ENCODE assay signal across 21 mouse cellular contexts in genomic region chr10:44646615-44647014, GRCm38 (mm10).
DNase-seq lines count a peak whose midpoint lies in the region; ATAC-seq and TF ChIP-seq lines count a peak whose summit lies in the region.
"Had no signal": no experiment of that assay in that cellular context is flagged by ENCODE, and none has a peak within 500 bp of the region (broad histone marks: within the 10 kb centered on the region; RNA-seq: fewer than 3 reads in every experiment).

No protein-coding gene starts in this region.

- H3K9me3 ChIP-seq in lung, embryonic 14.5 days (ENCODE audit: low read depth, low read length), result no peaks in the 10 kb centered on the region
- no peaks in the 10 kb centered on the region for H3K9me3 ChIP-seq in lung, embryonic 16.5 days (ENCODE audit: control insufficient read depth, low read length)
- no peaks in the 10 kb centered on the region for H3K9me3 ChIP-seq in lung, postnatal 0 days (ENCODE audit: low read length)
- H3K9me3 ChIP-seq in limb, embryonic 10.5 days (replicated peaks), result no peaks in the 10 kb centered on the region
- no peaks in the 10 kb centered on the region for H3K9me3 ChIP-seq in forebrain, embryonic 14.5 days (replicated peaks; ENCODE audit: control insufficient read depth, low read length)
- H3K9me3 ChIP-seq: embryonic facial prominence, embryonic 13.5 days; embryonic facial prominence, embryonic 15.5 days; forebrain, embryonic 10.5 days; forebrain, embryonic 12.5 days; forebrain, embryonic 15.5 days had no signal

- DNase-seq in lung, embryonic 14.5 days, result peak; percentile 7
- DNase-seq in lung, postnatal 14 days, result no peak
- DNase-seq in lung, postnatal 0 days (ENCODE audit: low spot score), result no peak
- no peak for DNase-seq in limb, embryonic 10.5 days (ENCODE audit: low spot score)
- DNase-seq in forebrain, embryonic 14.5 days (ENCODE audit: low spot score), result no peak
- DNase-seq: adrenal gland, adult 2 months; adrenal gland, postnatal 10 days; adrenal gland, postnatal 25 days; cerebellum, adult 11 months; cerebellum, adult 18-20 months; cerebellum, adult 8-10 months; cerebellum, adult 9-11 months; cerebellum, postnatal 14 days; cerebellum, postnatal 36 days had no signal

- peak overlapping the region; percentile 69 for H3K27ac ChIP-seq in lung, embryonic 14.5 days (ENCODE audit: low read depth)
- H3K27ac ChIP-seq in lung, embryonic 16.5 days (ENCODE audit: low read length), result no peak overlapping the region; the same call in 1 of the 2 replicates
- H3K27ac ChIP-seq in lung, postnatal 0 days (ENCODE audit: low read length), result no peak overlapping the region
- peak overlapping the region; percentile 53; the same call in 1 of the 2 replicates for H3K27ac ChIP-seq in limb, embryonic 10.5 days
- H3K27ac ChIP-seq in forebrain, embryonic 14.5 days (ENCODE audit: low read depth, low read length), result no peak overlapping the region
- H3K27ac ChIP-seq: embryonic facial prominence, embryonic 13.5 days; embryonic facial prominence, embryonic 15.5 days; forebrain, embryonic 10.5 days; forebrain, embryonic 12.5 days; forebrain, embryonic 15.5 days had no signal

- H3K4me2 ChIP-seq in lung, embryonic 14.5 days, result no peak overlapping the region
- H3K4me2 ChIP-seq in lung, embryonic 16.5 days (ENCODE audit: low read depth, low read length), result no peak overlapping the region
- H3K4me2 ChIP-seq in lung, postnatal 0 days (replicated peaks; ENCODE audit: low read depth, low read length), result no peak overlapping the region
- no peak overlapping the region for H3K4me2 ChIP-seq in forebrain, embryonic 14.5 days (ENCODE audit: low read length)
- H3K4me2 ChIP-seq: embryonic facial prominence, embryonic 13.5 days; embryonic facial prominence, embryonic 15.5 days; forebrain, embryonic 12.5 days; forebrain, embryonic 15.5 days had no signal

- no peak for TF ChIP-seq EP300 in lung, postnatal 0 days (IDR thresholded peaks at IDR 0.05)

- H3K9ac ChIP-seq in lung, embryonic 14.5 days, result no peak overlapping the region
- no peak overlapping the region for H3K9ac ChIP-seq in lung, embryonic 16.5 days (ENCODE audit: low read length)
- no peak overlapping the region for H3K9ac ChIP-seq in lung, postnatal 0 days (replicated peaks; ENCODE audit: low read depth)
- H3K9ac ChIP-seq in forebrain, embryonic 14.5 days (ENCODE audit: low read length), result no peak overlapping the region
- H3K9ac ChIP-seq: embryonic facial prominence, embryonic 13.5 days; embryonic facial prominence, embryonic 15.5 days; forebrain, embryonic 12.5 days; forebrain, embryonic 15.5 days had no signal

- H3K36me3 ChIP-seq in lung, embryonic 14.5 days (ENCODE audit: insufficient read depth), result no peaks in the 10 kb centered on the region
- no peaks in the 10 kb centered on the region for H3K36me3 ChIP-seq in lung, embryonic 16.5 days (ENCODE audit: control insufficient read depth, insufficient read depth, low read length)
- H3K36me3 ChIP-seq in lung, postnatal 0 days (ENCODE audit: insufficient read depth, low read length), result no peaks in the 10 kb centered on the region
- no peaks in the 10 kb centered on the region for H3K36me3 ChIP-seq in limb, embryonic 10.5 days
- H3K36me3 ChIP-seq in forebrain, embryonic 14.5 days (ENCODE audit: control insufficient read depth, insufficient read depth, low read length), result no peaks in the 10 kb centered on the region
- H3K36me3 ChIP-seq: embryonic facial prominence, embryonic 13.5 days; embryonic facial prominence, embryonic 15.5 days; forebrain, embryonic 10.5 days; forebrain, embryonic 12.5 days; forebrain, embryonic 15.5 days had no signal

- ATAC-seq in lung, embryonic 14.5 days (ENCODE audit: insufficient read depth), result peak; percentile 41; the same call in 1 of the 2 replicates
- ATAC-seq in lung, embryonic 16.5 days (ENCODE audit: low read depth), result peak; percentile 31; the same call in 1 of the 2 replicates
- ATAC-seq in lung, postnatal 0 days, result no peak
- no peak for ATAC-seq in forebrain, embryonic 14.5 days
- ATAC-seq: forebrain, embryonic 15.5 days had no signal

- WGBS in lung, embryonic 14.5 days, result 69% methylated on average over 5 of the region's 5 CpGs
- 59% methylated on average over 5 of the region's 5 CpGs for WGBS in lung, embryonic 16.5 days
- 53% methylated on average over 5 of the region's 5 CpGs for WGBS in lung, postnatal 0 days
- 76% methylated on average over 5 of the region's 5 CpGs for WGBS in limb, embryonic 10.5 days
- WGBS in forebrain, embryonic 14.5 days, result 86% methylated on average over 5 of the region's 5 CpGs

- no peaks in the 10 kb centered on the region for H3K4me1 ChIP-seq in lung, embryonic 14.5 days (ENCODE audit: insufficient read depth)
- 0 out of 2 replicates have a peak, but pooled peaks cover 4% of the 10 kb centered on the region for H3K4me1 ChIP-seq in lung, embryonic 16.5 days (replicated peaks; ENCODE audit: control insufficient read depth, insufficient read depth, low read length)
- H3K4me1 ChIP-seq in lung, postnatal 0 days (ENCODE audit: insufficient read depth, low read depth, low read length), result no peaks in the 10 kb centered on the region
- peaks cover 16% of the 10 kb centered on the region for H3K4me1 ChIP-seq in limb, embryonic 10.5 days
- no peaks in the 10 kb centered on the region for H3K4me1 ChIP-seq in forebrain, embryonic 14.5 days (ENCODE audit: control insufficient read depth, insufficient read depth, low read length)
- H3K4me1 ChIP-seq: embryonic facial prominence, embryonic 13.5 days; forebrain, embryonic 12.5 days; forebrain, embryonic 15.5 days had no signal

- no peak overlapping the region for H3K4me3 ChIP-seq in lung, embryonic 14.5 days (ENCODE audit: low read depth, low read length)
- H3K4me3 ChIP-seq in lung, embryonic 16.5 days (ENCODE audit: low read length), result no peak overlapping the region
- no peak overlapping the region for H3K4me3 ChIP-seq in lung, postnatal 0 days (ENCODE audit: low read depth, low read length)
- H3K4me3 ChIP-seq in limb, embryonic 10.5 days, result no peak overlapping the region
- H3K4me3 ChIP-seq in forebrain, embryonic 14.5 days (ENCODE audit: low read depth, low read length), result no peak overlapping the region
- H3K4me3 ChIP-seq: embryonic facial prominence, embryonic 13.5 days; embryonic facial prominence, embryonic 15.5 days; erythroblast, embryonic 14.5 days; forebrain, embryonic 10.5 days; forebrain, embryonic 12.5 days; forebrain, embryonic 15.5 days had no signal

- TF ChIP-seq CTCF in lung, embryonic 14.5 days (IDR thresholded peaks at IDR 0.05; ENCODE audit: low read depth), result no peak
- no peak for TF ChIP-seq CTCF in lung, postnatal 0 days (IDR thresholded peaks at IDR 0.05)

- no peaks in the 10 kb centered on the region for H3K27me3 ChIP-seq in lung, embryonic 14.5 days (ENCODE audit: insufficient read depth, low read length)
- no peaks in the 10 kb centered on the region for H3K27me3 ChIP-seq in lung, embryonic 16.5 days (ENCODE audit: control insufficient read depth, insufficient read depth, low read depth, low read length)
- no peaks in the 10 kb centered on the region for H3K27me3 ChIP-seq in lung, postnatal 0 days (replicated peaks; ENCODE audit: insufficient read depth, low read length)
- no peaks in the 10 kb centered on the region for H3K27me3 ChIP-seq in limb, embryonic 10.5 days (ENCODE audit: low read depth, poor library complexity, severe bottlenecking)
- no peaks in the 10 kb centered on the region for H3K27me3 ChIP-seq in forebrain, embryonic 14.5 days (replicated peaks; ENCODE audit: control insufficient read depth, insufficient read depth, low read length)
- H3K27me3 ChIP-seq: embryonic facial prominence, embryonic 13.5 days; embryonic facial prominence, embryonic 15.5 days; forebrain, embryonic 12.5 days; forebrain, embryonic 15.5 days had no signal

Comparison
In these comparisons a context has a peak if more than half of its experiments do, and no peak if none do; other contexts are left out.
1. ATAC-seq: peak in lung, embryonic 14.5 days (single experiment) and lung, embryonic 16.5 days (single experiment); none in lung, postnatal 0 days (single experiment) and forebrain, embryonic 14.5 days (single experiment).
2. H3K27ac ChIP-seq: peak in lung, embryonic 14.5 days (single experiment) and limb, embryonic 10.5 days (single experiment); none in lung, embryonic 16.5 days (single experiment), lung, postnatal 0 days (single experiment) and forebrain, embryonic 14.5 days (single experiment).